Mouse (Mus musculus) lung, adult 2 months (tissue): Measurements from ENCODE around the gene Pde8a.

ENCODE experiments used
- CTCF ChIP-seq: fragments of 200-500 bp; IDR thresholded peaks from 2 replicates; pipeline ENCODE4 v1.5.1; 2011; ENCODE audit warnings: mild to moderate bottlenecking, low read length, control low read depth; ENCODE audit not compliant: insufficient read depth
- POLR2A ChIP-seq: fragments of 200-500 bp; IDR thresholded peaks from 2 replicates; pipeline ENCODE4 v1.6.1; 2011; ENCODE audit warnings: low read depth, mild to moderate bottlenecking, control low read depth, low read length, borderline replicate concordance; ENCODE audit errors: extremely low read depth

DNA sequence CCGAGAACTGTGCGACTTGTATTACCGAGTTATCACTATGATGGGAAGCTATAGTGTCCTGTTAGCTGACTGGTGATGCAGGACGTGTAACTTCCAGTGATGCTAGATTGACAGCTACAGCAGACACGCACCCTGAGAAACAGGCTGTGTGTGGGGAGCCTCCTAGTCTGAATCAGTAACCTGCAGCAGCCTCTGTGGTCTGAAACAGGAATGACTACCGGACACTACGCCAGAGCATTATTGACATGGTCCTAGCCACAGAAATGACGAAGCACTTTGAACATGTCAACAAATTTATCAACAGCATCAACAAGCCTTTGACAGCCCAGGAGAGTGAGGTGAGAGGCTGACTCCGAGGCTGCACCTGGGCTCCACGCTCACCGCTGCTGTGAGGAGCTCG, 112.6 kb downstream of the Pde8a start:
- TF ChIP-seq POLR2A (no peak), CTCF (no peak)
